Mouse (Mus musculus) kidney, adult 9 months (tissue): Measurements from ENCODE around the gene Gpr68.

Experiments used
- DNase-seq: peaks from one replicate; pipeline ENCODE4 v3.0.0; 2022

Gene Gpr68

GRCm38 (mm10) chr12:100907598-100908297, at the start of gene Gpr68:
Gene Gpr68, minus strand, starts transcription at chr12:100908198.
- DNase-seq, result no peak

DNA sequence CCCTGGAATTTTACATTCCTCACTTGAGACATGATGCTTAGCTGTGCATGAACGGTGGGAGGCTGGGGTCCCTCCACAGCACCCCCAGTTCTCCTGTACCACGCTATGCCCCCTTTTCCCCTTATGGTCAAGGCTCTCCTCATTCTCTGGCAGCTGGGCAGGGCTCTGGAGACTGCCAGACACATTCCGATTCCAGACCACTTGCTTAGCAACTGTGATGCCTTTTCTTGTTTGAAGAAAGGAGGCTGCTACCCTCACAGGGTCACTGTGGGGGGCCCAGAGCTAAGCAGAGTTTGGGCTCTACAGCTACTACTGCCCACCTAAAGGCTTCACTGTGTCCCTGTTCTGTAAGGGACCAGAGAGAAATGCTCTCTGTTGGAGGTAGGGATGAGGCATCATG, 49.3 kb upstream of the Gpr68 start:
- DNase-seq, result no peak

DNA sequence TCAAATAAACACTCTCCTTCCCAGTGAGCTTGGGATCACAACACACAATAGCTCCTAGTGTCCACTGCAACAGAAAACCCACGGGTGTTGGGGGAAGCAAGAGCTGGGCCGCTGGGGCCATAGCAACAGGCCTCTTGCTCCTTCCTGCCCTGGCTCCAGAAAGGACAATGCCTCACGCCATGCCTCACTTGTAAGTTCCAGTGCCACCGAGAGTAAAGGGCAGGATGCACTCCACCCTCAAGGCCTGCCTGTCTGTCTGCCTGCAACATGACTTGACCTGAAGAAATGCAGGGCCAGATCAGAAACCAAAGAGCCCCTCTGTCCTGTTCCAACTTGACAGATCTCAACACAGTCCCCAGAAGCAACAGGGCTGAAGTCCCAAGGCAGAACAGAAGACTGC, 48.8 kb upstream of the Gpr68 start:
- DNase-seq, result no peak

- DNase-seq, result no peak
Measured at GRCm38 (mm10) chr12:100956028-100956427, 48.0 kb upstream of the Gpr68 start.

DNA sequence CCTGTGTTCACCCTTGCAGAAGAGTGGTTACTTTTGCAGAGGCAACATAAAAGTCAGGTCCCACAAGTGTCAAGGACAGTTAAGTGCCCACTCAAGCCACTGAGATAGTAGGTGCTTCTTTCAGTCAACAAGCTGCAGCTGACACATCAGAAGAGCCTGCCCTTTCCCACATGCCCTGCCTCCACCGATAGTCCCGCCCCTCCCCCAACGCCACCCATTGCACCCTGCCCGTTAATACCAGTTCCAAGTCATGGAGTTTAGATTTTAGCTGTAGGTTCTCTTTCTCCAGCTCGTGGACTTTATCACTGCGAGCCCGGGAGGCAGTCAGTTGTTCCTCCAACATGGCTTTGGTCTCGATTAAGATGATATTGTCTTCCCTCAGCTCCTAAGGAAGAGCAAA, 45.9 kb upstream of the Gpr68 start:
- DNase-seq, result no peak

- DNase-seq, result peak; percentile 76
Measured at GRCm38 (mm10) chr12:100952193-100952931, 44.4 kb upstream of the Gpr68 start.

DNA sequence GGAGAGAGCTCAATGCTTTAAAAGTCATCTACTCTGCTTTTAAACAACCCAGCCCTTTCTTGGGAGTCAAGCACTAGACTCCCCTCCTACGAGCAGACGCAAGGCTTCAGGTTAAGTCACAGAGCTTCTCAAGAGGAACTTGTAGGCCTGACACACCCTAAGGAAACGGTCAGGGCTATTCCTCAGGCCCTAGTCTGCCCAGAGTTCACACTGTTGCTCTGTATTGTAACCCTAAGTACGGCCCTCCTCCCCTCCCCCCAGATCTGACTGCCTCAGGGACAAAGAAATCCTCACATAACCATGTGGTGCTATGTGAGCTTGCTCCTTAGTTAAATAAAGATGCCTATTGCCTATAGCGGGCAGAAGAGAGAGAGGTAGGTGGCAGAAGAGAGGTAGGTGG, 41.1 kb upstream of the Gpr68 start:
- no peak for DNase-seq

DNA sequence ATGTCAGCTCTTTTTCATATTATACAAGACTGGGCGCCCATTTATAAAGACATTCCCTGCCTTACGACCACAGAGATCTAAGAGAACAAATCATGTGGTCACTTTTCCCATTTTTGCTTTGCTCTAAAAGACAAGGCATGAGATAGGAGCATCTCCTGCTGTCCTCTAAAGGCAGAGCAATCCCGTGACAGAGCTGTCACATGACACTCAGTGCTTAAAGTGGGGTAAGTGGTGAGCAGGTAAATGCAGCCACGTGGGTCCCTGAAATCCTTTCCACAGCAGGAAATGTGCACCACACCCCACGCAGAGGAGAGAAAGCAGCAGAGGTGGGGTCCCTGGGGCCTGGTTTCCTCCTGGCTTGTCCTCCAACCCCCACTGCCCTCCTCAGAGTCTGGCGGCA, 40.0 kb upstream of the Gpr68 start:
- no peak for DNase-seq

DNA sequence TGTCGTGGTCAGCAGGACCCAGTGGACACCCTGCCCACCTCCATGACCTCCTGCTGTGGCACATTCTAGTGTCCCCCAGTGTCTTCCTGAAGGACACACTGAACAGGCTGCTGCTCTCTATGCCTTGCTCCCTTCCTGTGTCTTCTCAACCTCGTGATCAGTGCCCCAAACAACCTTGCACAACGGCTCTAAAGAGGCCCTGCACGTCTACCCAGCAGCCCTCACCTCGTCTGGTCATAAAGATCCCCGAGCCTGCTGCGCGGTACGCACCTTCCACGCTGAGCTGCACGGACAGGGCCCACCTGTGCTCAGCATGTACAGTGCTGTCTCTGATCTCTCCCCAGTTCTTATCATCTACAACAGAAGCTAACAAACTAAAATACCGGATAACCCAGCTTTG, 38.0 kb upstream of the Gpr68 start:
- DNase-seq, result no peak

GRCm38 (mm10) chr12:100945501-100945900, 37.5 kb upstream of the Gpr68 start:
- no peak for DNase-seq

DNA sequence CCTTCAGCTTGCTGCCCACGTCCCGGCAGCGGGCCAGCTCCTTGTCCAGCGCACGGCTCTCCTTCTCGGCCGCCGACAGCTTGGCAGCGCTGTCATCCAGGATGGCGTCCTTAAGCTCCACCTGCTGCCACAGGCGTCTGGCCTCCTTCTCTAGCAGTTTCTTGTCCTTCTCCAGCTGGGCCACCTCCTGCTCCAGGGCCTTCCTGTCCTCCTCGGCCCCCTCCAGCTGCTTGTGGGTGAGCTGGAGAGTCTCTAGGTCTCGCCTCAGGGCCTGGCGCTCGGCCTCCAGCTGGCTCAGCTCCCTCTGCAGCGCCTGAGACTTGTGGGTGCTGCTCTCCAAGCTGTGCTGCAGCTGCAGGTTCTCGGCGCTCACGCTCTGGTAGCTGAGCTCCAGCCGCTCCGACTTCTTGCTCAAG, 36.9 kb upstream of the Gpr68 start:
- DNase-seq, result no peak

DNA sequence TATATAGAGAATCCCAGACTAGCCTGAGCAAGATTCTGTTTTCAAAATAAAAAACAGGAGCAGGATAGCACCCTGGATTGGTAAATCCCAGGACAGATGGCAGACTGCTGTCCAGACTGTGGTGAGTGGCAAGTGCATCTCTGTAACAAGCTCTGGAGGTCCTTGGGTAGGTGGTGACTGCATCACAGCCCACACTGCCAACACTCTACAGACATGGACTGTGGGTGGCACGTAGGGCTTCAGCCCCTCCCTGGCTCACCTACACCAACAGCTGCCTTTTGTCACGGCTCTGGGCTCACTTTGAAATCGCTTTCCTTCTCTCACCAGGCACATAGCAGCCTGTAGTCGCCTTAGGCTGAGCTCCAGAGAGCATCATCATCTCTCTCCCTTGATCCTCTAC, 35.1 kb upstream of the Gpr68 start:
- no peak for DNase-seq

DNA sequence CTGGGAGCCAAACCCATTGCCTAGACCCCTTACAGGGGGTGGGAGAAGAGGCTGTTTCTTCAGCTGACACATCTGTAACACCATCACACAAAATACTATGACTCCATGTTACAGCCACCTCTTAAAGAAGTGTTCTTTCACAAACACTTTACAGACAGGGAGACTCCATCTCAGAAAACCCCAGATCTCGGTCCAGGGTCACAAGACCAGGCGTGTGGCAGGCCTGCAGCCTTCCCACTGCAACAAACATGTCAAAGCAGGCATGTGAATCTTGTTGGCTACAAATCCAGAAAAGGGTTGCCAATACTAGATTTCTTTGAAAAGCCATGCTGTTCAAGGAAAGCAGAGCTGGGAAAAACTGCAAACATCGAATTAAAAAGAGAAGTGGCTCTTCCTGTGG, 33.4 kb upstream of the Gpr68 start:
- DNase-seq, result no peak

DNA sequence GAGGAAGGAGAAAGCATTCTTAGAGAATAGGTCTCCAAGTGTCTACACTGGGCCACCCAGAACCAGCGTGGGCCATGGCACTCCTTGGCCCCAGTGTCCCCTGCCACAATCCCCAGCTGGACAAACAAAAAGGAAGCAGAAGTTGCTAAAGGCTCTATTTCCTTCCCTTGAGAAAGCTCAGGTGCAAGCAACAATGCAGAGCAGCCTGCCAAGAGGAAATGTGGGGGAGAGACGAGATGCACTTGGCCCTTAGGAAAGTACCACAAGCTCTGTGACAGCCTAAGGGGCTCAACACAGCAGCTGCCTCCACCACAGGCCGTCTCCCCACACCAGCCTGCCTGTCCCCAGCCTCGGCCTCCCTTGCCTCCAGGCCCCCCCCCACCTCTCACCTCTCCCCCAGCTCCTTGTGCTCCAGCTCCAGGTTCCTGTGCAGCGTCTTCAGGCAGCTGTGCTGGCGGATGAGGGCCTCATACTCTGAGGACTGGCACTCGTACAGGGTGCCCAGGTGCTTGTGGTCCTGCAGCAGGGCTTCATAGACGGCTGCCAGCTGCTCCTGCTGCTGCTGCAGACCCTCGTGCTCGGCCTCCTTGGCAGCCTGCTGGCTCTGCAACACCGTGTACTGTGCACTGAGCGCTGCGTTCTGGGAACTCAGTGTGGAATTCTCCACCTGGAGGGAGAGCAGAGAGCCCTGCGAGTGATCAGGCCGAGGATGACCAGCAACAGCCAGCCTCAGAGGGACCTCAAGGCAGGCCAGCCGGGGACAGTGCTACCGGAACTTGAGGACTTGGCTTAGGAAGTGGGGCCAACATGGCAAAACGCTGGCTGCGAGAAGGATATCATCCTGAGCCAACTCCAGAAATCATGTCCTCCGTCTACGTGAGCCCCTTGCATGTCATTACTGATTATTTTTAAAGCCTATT, 29.7 kb upstream of the Gpr68 start:
- peak; percentile 53 for DNase-seq

GRCm38 (mm10) chr12:100936737-100937136, 28.7 kb upstream of the Gpr68 start:
- peak; percentile 88 for DNase-seq

GRCm38 (mm10) chr12:100936116-100936515, 28.1 kb upstream of the Gpr68 start:
- peak; percentile 81 for DNase-seq

DNA sequence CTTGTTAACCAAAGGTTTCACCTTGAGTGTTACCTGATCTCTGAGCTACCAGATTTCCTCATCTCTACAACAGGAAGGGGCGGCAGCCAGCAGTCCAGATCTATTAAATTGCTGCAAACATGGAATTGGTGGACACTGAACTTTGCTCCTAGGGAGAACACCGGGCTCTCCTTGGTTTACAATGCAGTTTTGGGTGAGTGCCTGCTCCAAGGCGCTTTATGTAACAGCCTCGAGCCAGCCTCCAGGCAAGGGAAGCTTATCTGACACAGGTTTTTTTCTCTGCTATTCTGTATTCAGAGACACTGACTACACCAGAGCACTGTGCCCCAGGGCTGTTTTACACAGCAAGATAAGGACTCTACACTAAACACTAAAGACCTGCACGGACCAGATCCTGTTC, 26.8 kb upstream of the Gpr68 start:
- DNase-seq, result peak; percentile 91

DNA sequence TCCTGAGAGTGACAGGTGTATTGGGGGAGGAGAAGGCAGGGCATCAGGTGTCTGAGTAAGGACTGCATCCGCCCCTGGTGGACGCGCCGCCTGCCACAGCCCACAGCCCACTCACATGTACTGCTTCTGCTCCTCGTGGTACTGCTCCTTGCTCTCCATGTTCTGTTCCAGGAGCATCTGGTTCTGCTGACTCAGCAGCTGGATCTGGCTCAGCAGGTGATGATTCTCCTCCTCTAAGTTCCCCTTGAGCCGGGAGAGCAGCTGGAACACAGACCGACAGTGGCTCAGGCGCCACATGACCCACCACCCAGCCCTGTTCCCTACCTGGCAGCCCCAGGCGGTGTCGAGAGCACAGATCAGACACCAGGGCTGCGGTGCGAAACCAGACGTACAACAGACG, 23.7 kb upstream of the Gpr68 start:
- no peak for DNase-seq

DNA sequence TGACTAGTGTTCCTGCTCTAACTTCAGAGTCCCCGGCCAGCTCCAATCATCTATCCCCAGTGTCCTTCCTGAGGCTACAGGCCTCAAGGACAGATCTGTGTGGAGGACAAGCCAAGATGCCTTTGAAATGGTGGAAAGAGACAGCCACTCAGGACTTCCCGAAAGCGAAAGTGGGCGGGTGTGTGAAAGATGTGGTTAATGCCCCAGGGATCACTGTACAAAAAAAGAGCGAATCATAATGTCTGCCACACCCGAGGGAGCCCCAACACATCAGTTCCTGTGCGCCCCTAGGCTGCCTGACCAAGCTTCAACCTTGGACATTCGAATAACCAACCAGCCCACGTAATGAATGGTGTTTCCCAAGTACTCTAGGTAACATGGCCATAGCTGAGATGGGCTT, 20.3 kb upstream of the Gpr68 start:
- no peak for DNase-seq

GRCm38 (mm10) chr12:100925644-100926619, 17.9 kb upstream of the Gpr68 start:
- DNase-seq, result peak; percentile 81

GRCm38 (mm10) chr12:100924646-100925339, 16.8 kb upstream of the Gpr68 start:
- DNase-seq, result peak; percentile 17

DNA sequence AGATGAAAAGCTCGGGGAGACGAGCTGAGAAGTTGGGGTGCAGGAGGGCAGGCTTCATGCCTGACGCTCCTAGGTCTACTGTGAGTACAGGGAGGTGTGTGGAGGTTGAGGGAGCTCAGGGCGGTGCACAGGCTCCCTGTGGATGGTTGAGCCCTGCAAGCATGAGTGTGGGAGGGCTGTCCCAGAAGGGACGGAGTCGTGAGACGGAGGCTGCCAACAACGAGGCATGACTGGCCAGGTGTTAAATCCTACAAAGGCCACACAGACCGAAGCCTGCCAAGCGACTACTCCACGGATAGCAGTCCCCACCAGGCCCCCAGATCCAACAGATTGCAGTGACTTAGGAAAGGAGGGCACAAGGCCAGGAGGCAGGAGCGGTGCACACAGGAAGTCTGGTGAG, 2.7 kb upstream of the Gpr68 start:
- DNase-seq, result no peak
